In the genomic region with DNA sequence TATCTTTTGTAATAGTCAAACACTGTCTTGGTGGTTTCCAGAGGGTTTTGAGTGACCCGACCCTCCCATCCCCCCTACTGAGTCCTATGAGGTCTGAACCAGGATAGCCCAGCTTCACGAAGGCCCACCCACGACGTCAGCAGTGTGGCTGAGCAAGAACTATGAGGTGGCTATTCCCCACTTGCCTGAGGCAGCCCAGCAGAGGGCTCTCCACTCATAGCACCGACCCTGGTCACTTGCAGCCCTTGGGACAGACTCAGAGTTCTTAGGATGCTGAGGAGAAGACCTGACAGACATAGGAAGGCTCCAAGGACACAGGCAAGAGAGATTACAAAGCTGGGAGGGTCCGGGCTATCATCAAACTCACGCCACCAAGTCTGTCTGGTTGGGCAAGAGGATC, we compare ENCODE assay signal across 10 mouse cellular contexts. TPM values are rescaled to one million over a fixed set of nuclear protein-coding genes. Genes with fewer than 3 reads are reported as not detected.
DNase-seq lines count a peak whose midpoint lies in the region; ATAC-seq and TF ChIP-seq lines count a peak whose summit lies in the region.
"Had no signal": no experiment of that assay in that cellular context is flagged by ENCODE, and none has a peak within 500 bp of the region (broad histone marks: within the 10 kb centered on the region; RNA-seq: fewer than 3 reads in every experiment).

No protein-coding gene starts in this region.

- H3K4me3 ChIP-seq in cerebellum, adult 2 months (replicated peaks; ENCODE audit: insufficient read depth, low read depth, low read length): peak overlapping the region; percentile 68
- no peak overlapping the region for H3K4me3 ChIP-seq in kidney, postnatal 0 days (replicated peaks; ENCODE audit: low read depth, low read length)
- H3K4me3 ChIP-seq in bone marrow, adult 2 months (replicated peaks; ENCODE audit: control insufficient read depth, low read depth, low read length): no peak overlapping the region

- TF ChIP-seq CTCF in cerebellum, adult 2 months (IDR thresholded peaks at IDR 0.05; ENCODE audit: borderline replicate concordance, insufficient read depth, low read depth, low read length): peak; percentile 12; the same call in 1 of the 2 replicates
- TF ChIP-seq CTCF in kidney, postnatal 0 days (IDR thresholded peaks at IDR 0.05; ENCODE audit: low read depth): peak; percentile 54
- TF ChIP-seq CTCF in bone marrow, adult 2 months (IDR thresholded peaks at IDR 0.05; ENCODE audit: control insufficient read depth, insufficient read depth, low read length): peak; percentile 22; the same call in 1 of the 2 replicates

- no peak for TF ChIP-seq POLR2A in cerebellum, adult 2 months (IDR thresholded peaks at IDR 0.05; ENCODE audit: borderline replicate concordance, insufficient read depth, low read length)
- no peak for TF ChIP-seq POLR2A in bone marrow, adult 2 months (IDR thresholded peaks at IDR 0.05; ENCODE audit: borderline replicate concordance, control insufficient read depth, low read depth, low read length)

- H3K9ac ChIP-seq in kidney, postnatal 0 days (ENCODE audit: low read depth, low read length): no peak overlapping the region

- H3K27me3 ChIP-seq in cerebellum, adult 2 months (ENCODE audit: control insufficient read depth, insufficient read depth, low read length): no peaks in the 10 kb centered on the region
- H3K27me3 ChIP-seq in kidney, postnatal 0 days (ENCODE audit: insufficient read depth, low read length): peaks cover 15% of the 10 kb centered on the region

- WGBS in cerebellum, adult 2 months: 22% methylated on average over 7 of the region's 7 CpGs
- 41% methylated on average over 7 of the region's 7 CpGs for WGBS in kidney, postnatal 0 days
- WGBS in bone marrow, adult 2 months: 48% methylated on average over 7 of the region's 7 CpGs

- intact Hi-C loops in left cerebral cortex, postnatal 36 days (cut with DNase I): loop anchor here (5.0 kb wide), 2 partner anchors 77 to 102 kb away; a partner anchor contains a TSS

- DNase-seq in cerebellum, adult 2 months: peak; percentile 44 to 52
- no peak for DNase-seq in cerebellum, adult 11 months
- DNase-seq in kidney, postnatal 0 days (ENCODE audit: low spot score): peak; percentile 56
- DNase-seq in kidney, adult 9 months: no peak
- DNase-seq in lung, postnatal 10 days: peak; percentile 61
- DNase-seq in T-cell, adult 2 months (ENCODE audit: low spot score): no peak
- DNase-seq in left cerebral cortex, postnatal 36 days (ENCODE audit: low spot score in 2 of 2): no peak

- peaks cover 57% of the 10 kb centered on the region for H3K4me1 ChIP-seq in cerebellum, adult 2 months (ENCODE audit: control insufficient read depth, insufficient read depth, low read length)
- H3K4me1 ChIP-seq in kidney, postnatal 0 days (replicated peaks; ENCODE audit: insufficient read depth, low read length): 0 out of 2 replicates have a peak, but pooled peaks cover 7% of the 10 kb centered on the region
- peaks cover 2% of the 10 kb centered on the region for H3K4me1 ChIP-seq in bone marrow, adult 2 months (ENCODE audit: control insufficient read depth, insufficient read depth, low read length)

- no peak overlapping the region for H3K4me2 ChIP-seq in kidney, postnatal 0 days (ENCODE audit: low read length)

- no peak overlapping the region for H3K27ac ChIP-seq in cerebellum, adult 2 months (ENCODE audit: insufficient read depth, low read length)
- H3K27ac ChIP-seq in kidney, postnatal 0 days: no peak overlapping the region
- H3K27ac ChIP-seq in bone marrow, adult 2 months (ENCODE audit: control insufficient read depth, insufficient read depth, low read depth, low read length, poor library complexity): no peak overlapping the region

- ATAC-seq in kidney, postnatal 0 days (replicated peaks; ENCODE audit: low FRiP score, low read depth): no peak
- ATAC-seq: Patski had no signal

- no peaks in the 10 kb centered on the region for H3K9me3 ChIP-seq in kidney, postnatal 0 days (replicated peaks; ENCODE audit: low read length)

- H3K36me3 ChIP-seq in kidney, postnatal 0 days (ENCODE audit: insufficient read depth, low read length): no peaks in the 10 kb centered on the region

RNA-seq across cellular contexts. Expression of a gene that starts 23.9 kb away (rescaled TPM):
- 17.7 and 21.6 TPM in 2 replicates for polyA plus RNA-seq in cerebellum, adult 2 months (2012; rRNA removed)
- polyA plus RNA-seq in kidney, postnatal 0 days (2015; fragmentation: Nextera tagmentation; extraction: Ambion mirVana): 3.6 and 4.4 TPM in 2 replicates
- polyA plus RNA-seq in bone marrow, adult 2 months (2011; ENCODE audit: insufficient read depth, insufficient read length, low replicate concordance, missing spikeins): 16.3 and 58.8 TPM in 2 replicates
- total RNA-seq in left cerebral cortex, postnatal 36 days (2021): 10 to 100 TPM; 26.2 to 37.5 TPM

RNA-seq across cellular contexts. Expression of a gene that starts 52.5 kb away (rescaled TPM):
- polyA plus RNA-seq in cerebellum, adult 2 months (2012; rRNA removed): not detected in 2 replicates
- polyA plus RNA-seq in kidney, postnatal 0 days (2015; fragmentation: Nextera tagmentation; extraction: Ambion mirVana): 0.15 and 0.22 TPM in 2 replicates
- polyA plus RNA-seq in bone marrow, adult 2 months (2011; ENCODE audit: insufficient read depth, insufficient read length, low replicate concordance, missing spikeins): not detected in 2 replicates
- not detected for total RNA-seq in left cerebral cortex, postnatal 36 days (2021)
- total RNA-seq: heart, postnatal 36 days had no signal

Comparison
In these comparisons a context has a peak if more than half of its experiments do, and no peak if none do; other contexts are left out.
1. DNase-seq: peak in cerebellum, adult 2 months (2 of 2), kidney, postnatal 0 days (single experiment) and lung, postnatal 10 days (single experiment); none in cerebellum, adult 11 months (single experiment), kidney, adult 9 months (single experiment), T-cell, adult 2 months (single experiment) and left cerebral cortex, postnatal 36 days (0 of 2).
2. Peak in every context shown above with its lines, with median percentiles within 50 percentile points of each other: CTCF ChIP-seq.